Mouse (Mus musculus): ENCODE results near the gene Gm3371. TPM values are rescaled to one million over a fixed set of nuclear protein-coding genes. Genes with fewer than 3 reads are reported as not detected.
"Not testable (repeated sequence)": the region's sequence is repeated elsewhere in the genome, so short reads cannot be mapped to it uniquely, and the experiment has no call there.

Gm3371 gene
- not detected in 2 replicates for polyA plus RNA-seq (2012; ENCODE audit: insufficient read depth, insufficient read length, missing spikeins)

DNA sequence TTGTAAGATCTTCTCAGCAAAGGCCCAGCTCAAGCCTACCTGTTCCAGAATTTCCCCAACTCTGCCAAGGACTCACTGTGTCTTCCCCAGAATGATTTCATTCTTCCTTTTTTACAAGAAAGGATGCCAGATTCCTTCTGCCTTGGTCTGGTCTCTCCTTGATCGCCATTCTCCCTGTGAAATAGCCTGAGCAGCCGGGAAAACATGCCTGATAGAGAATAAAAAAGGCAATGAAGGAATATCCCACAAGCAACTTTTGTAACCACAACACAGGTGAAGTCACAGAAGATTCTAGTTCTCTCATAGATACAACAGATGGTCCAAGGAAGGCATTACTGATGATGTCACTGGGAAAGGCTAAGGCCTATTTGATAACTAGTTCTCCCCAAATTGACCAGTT, at the start of gene Gm3371:
Gene Gm3371 (minus strand): TSS at position 101 of the 400 bp plus-strand sequence.
- H3K4me1 ChIP-seq (ENCODE audit: control insufficient read depth, insufficient read depth, low read length); H3K27ac ChIP-seq (ENCODE audit: insufficient read depth, low read depth, low read length); H3K4me3 ChIP-seq (ENCODE audit: insufficient read depth, low read length): not testable (repeated sequence)

DNA sequence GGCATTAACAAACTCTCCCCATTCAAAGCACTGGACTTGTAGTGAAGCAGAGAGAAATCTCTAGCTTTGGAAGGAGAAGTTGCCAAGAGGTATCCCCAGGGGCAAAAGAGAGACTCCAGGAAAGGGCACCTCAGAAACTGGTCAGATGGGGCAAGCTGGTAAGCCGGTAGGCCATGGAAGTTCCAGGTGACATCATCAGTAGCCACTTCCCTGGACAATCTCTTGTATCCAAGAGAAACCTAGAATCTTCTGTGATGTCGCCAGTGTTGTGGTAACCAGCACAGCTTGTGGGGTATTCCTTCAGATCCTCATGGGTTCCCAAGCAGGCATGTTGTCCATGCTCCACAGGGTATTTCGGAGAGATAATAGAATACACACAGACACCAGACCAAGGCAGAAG, 22.8 kb upstream of the Gm3371 start, which contains the start of gene Gm8232:
Gene Gm8232 (plus strand): TSS at position 301 of the 400 bp plus-strand sequence.
- not testable (repeated sequence) for H3K4me1 ChIP-seq (ENCODE audit: control insufficient read depth, insufficient read depth, low read length); H3K4me3 ChIP-seq (ENCODE audit: insufficient read depth, low read length)

GRCm38 (mm10) chr14:44384233-44384632, 26.3 kb downstream of the Gm3371 start:
- H3K4me1 ChIP-seq (ENCODE audit: control insufficient read depth, insufficient read depth, low read length); H3K27ac ChIP-seq (ENCODE audit: insufficient read depth, low read depth, low read length); H3K4me3 ChIP-seq (ENCODE audit: insufficient read depth, low read length): not testable (repeated sequence)

More for the DNA sequence above, 22.8 kb upstream of the Gm3371 start, which contains the start of gene Gm8232:
- not testable (repeated sequence) for H3K27ac ChIP-seq (ENCODE audit: insufficient read depth, low read depth, low read length)

DNA sequence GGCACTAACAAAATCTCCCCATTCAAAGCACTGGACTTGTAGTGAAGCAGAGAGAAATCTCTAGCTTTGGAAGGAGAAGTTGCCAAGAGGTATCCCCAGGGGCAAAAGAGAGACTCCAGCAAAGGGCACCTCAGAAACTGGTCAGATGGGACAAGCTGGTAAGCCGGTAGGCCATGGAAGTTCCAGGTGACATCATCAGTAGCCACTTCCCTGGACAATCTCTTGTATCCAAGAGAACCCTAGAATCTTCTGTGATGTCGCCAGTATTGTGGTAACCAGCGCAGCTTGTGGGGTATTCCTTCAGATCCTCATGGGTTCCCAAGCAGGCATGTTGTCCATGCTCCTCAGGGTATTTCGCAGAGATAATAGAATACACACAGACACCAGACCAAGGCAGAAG, 45.4 kb downstream of the Gm3371 start, which contains the start of gene Gm8229:
Gene Gm8229 (plus strand): TSS at position 301 of the 400 bp plus-strand sequence.
- not testable (repeated sequence) for H3K27ac ChIP-seq (ENCODE audit: insufficient read depth, low read depth, low read length); H3K4me1 ChIP-seq (ENCODE audit: control insufficient read depth, insufficient read depth, low read length); H3K4me3 ChIP-seq (ENCODE audit: insufficient read depth, low read length)

- not testable (repeated sequence) for H3K4me3 ChIP-seq (ENCODE audit: insufficient read depth, low read length); H3K4me1 ChIP-seq (ENCODE audit: control insufficient read depth, insufficient read depth, low read length); H3K27ac ChIP-seq (ENCODE audit: insufficient read depth, low read depth, low read length)
Measured at GRCm38 (mm10) chr14:44362301-44362700, 48.2 kb downstream of the Gm3371 start.

GRCm38 (mm10) chr14:44361416-44361815, 49.1 kb downstream of the Gm3371 start:
- H3K4me1 ChIP-seq (ENCODE audit: control insufficient read depth, insufficient read depth, low read length); H3K27ac ChIP-seq (ENCODE audit: insufficient read depth, low read depth, low read length); H3K4me3 ChIP-seq (ENCODE audit: insufficient read depth, low read length): not testable (repeated sequence)

Other genes starting within 250 kb of the Gm3371 start
- not detected in 2 replicates for gene Gm8212, start 213.0 kb downstream of the Gm3371 start, polyA plus RNA-seq (2012; ENCODE audit: insufficient read depth, insufficient read length, missing spikeins)
- not detected in 2 replicates for gene 4930503E14Rik, start 197.4 kb downstream of the Gm3371 start, polyA plus RNA-seq (2012; ENCODE audit: insufficient read depth, insufficient read length, missing spikeins)
- not detected in 2 replicates for gene Gm8220, start 125.1 kb downstream of the Gm3371 start, polyA plus RNA-seq (2012; ENCODE audit: insufficient read depth, insufficient read length, missing spikeins)
- not detected in 2 replicates for gene Gm5930, start 72.1 kb downstream of the Gm3371 start, polyA plus RNA-seq (2012; ENCODE audit: insufficient read depth, insufficient read length, missing spikeins)
- not detected in 2 replicates for gene Gm8229, start 45.3 kb downstream of the Gm3371 start, polyA plus RNA-seq (2012; ENCODE audit: insufficient read depth, insufficient read length, missing spikeins)
- not detected in 2 replicates for gene Gm8232, start 22.9 kb upstream of the Gm3371 start, polyA plus RNA-seq (2012; ENCODE audit: insufficient read depth, insufficient read length, missing spikeins)
- not detected in 2 replicates for gene BC061237, start 81.8 kb upstream of the Gm3371 start, polyA plus RNA-seq (2012; ENCODE audit: insufficient read depth, insufficient read length, missing spikeins)
- not detected in 2 replicates for gene Gm17093, start 107.6 kb upstream of the Gm3371 start, polyA plus RNA-seq (2012; ENCODE audit: insufficient read depth, insufficient read length, missing spikeins)
- not detected in 2 replicates for gene Gm8247, start 172.5 kb upstream of the Gm3371 start, polyA plus RNA-seq (2012; ENCODE audit: insufficient read depth, insufficient read length, missing spikeins)
- not detected in 2 replicates for gene Gm5624, start 217.2 kb upstream of the Gm3371 start, polyA plus RNA-seq (2012; ENCODE audit: insufficient read depth, insufficient read length, missing spikeins)

Measured in bone marrow macrophage, adult 2 months (primary cell).